Mouse (Mus musculus) limb, embryonic 11.5 days (tissue): Measurements from ENCODE around the gene Olfr1502. TPM values are rescaled to one million over a fixed set of nuclear protein-coding genes. Genes with fewer than 3 reads are reported as not detected.

Experiments used
- polyA plus RNA-seq: library from polyadenylated mRNA; unstranded; fragments of >200 nt; fragmentation: Nextera tagmentation; extraction: Ambion mirVana; gene quantifications from 2 replicates; pipeline ENCODE4 v1.2.1, GENCODE M21; 2014

The Olfr1502 gene
- polyA plus RNA-seq, 1 experiment from 2014 or later = not detected

Other genes with a start within 250 kb of the Olfr1502 start
- gene Olfr1487, start 244.4 kb upstream of the Olfr1502 start, polyA plus RNA-seq = not detected in 2 replicates
- not detected in 2 replicates for gene Olfr1489, start 230.2 kb upstream of the Olfr1502 start, polyA plus RNA-seq
- not detected in 2 replicates for gene Olfr1490, start 210.7 kb upstream of the Olfr1502 start, polyA plus RNA-seq
- gene Olfr1491, start 164.5 kb upstream of the Olfr1502 start, polyA plus RNA-seq = not detected in 2 replicates
- not detected in 2 replicates for gene Olfr1493-ps1, start 138.5 kb upstream of the Olfr1502 start, polyA plus RNA-seq
- gene Olfr1494, start 122.1 kb upstream of the Olfr1502 start, polyA plus RNA-seq = not detected in 2 replicates
- gene Olfr1495, start 97.2 kb upstream of the Olfr1502 start, polyA plus RNA-seq = not detected in 2 replicates
- not detected in 2 replicates for gene Olfr1496, start 83.9 kb upstream of the Olfr1502 start, polyA plus RNA-seq
- not detected in 2 replicates for gene Olfr1497, start 63.6 kb upstream of the Olfr1502 start, polyA plus RNA-seq
- not detected in 2 replicates for gene Olfr1499, start 42.3 kb upstream of the Olfr1502 start, polyA plus RNA-seq
- not detected in 2 replicates for gene Olfr1500, start 31.3 kb upstream of the Olfr1502 start, polyA plus RNA-seq
- not detected in 2 replicates for gene Olfr1501, start 11.1 kb upstream of the Olfr1502 start, polyA plus RNA-seq
- not detected in 2 replicates for gene Olfr1504, start 36.1 kb downstream of the Olfr1502 start, polyA plus RNA-seq
- not detected in 2 replicates for gene Olfr1505, start 51.7 kb downstream of the Olfr1502 start, polyA plus RNA-seq